Mouse (Mus musculus) liver, embryonic 11.5 days (tissue): ENCODE data around the gene Slc30a9. TPM values are rescaled to one million over a fixed set of nuclear protein-coding genes. Genes with fewer than 3 reads are reported as not detected.
A peak's percentile ranks its signal among the peaks of the same experiment; 100 is the strongest.

ENCODE experiments used
- ATAC-seq: fragments of 200-750 bp; cut with Nextera tagmentation; replicated peaks from 2 replicates; pipeline ENCODE4 v1.8.0; 2017; ENCODE audit warnings: moderate number of reproducible peaks, mild to moderate bottlenecking, moderate TSS enrichment, moderate library complexity; ENCODE audit not compliant: low FRiP score
- DNase-seq: peaks from one replicate; pipeline ENCODE4 v3.0.0-alpha.2; 2017; ENCODE audit warnings: low spot score
- H3K27ac ChIP-seq: fragments of 300-500 bp; sonication (generic); 2 replicates; pipeline ENCODE4 v1.5.1; 2014; ENCODE audit warnings: mild to moderate bottlenecking, low read depth, low read length, control low read depth
- H3K27me3 ChIP-seq: fragments of 300-500 bp; sonication (generic); replicated peaks from 2 replicates; pipeline ENCODE4 v1.6.1; 2014; ENCODE audit warnings: low read length, mixed read lengths; ENCODE audit not compliant: control insufficient read depth, insufficient read depth
- H3K36me3 ChIP-seq: fragments of 300-500 bp; sonication (generic); 2 replicates; pipeline ENCODE4 v1.6.1; 2014; ENCODE audit warnings: mild to moderate bottlenecking, low read length, moderate library complexity, mixed read lengths; ENCODE audit not compliant: control insufficient read depth, insufficient read depth
- H3K4me1 ChIP-seq: fragments of 300-500 bp; sonication (generic); replicated peaks from 2 replicates; pipeline ENCODE4 v1.6.1; 2014; ENCODE audit warnings: low read length, mixed read lengths; ENCODE audit not compliant: control insufficient read depth, insufficient read depth
- H3K4me2 ChIP-seq: fragments of 300-500 bp; sonication (generic); 2 replicates; pipeline ENCODE4 v1.6.1; 2014; ENCODE audit warnings: mild to moderate bottlenecking, control low read depth, moderate library complexity
- H3K4me3 ChIP-seq: fragments of 300-500 bp; sonication (generic); 2 replicates; pipeline ENCODE4 v1.5.1; 2014; ENCODE audit warnings: low read depth, low read length, control low read depth
- H3K9ac ChIP-seq: fragments of 300-500 bp; sonication (generic); 2 replicates; pipeline ENCODE4 v1.6.1; 2014; ENCODE audit warnings: low read depth, low read length, control low read depth
- H3K9me3 ChIP-seq: fragments of 300-500 bp; sonication (generic); 2 replicates; pipeline ENCODE4 v1.6.1; 2016; ENCODE audit warnings: low read length, inconsistent platforms, mixed read lengths; ENCODE audit not compliant: control insufficient read depth
- WGBS: fragments of 180-500 bp; shearing (Covaris S2); extraction: QIAGEN DNeasy Blood & Tissue Kit; methylation state at CpG from one replicate; pipeline ENCODE4 v1.1.7; 2014; 5-methylcytosine and 5-hydroxymethylcytosine counted together
- polyA plus RNA-seq: library from polyadenylated mRNA; unstranded; fragments of >200 nt; fragmentation: Nextera tagmentation; extraction: Ambion mirVana; gene quantifications from 2 replicates; pipeline ENCODE4 v1.2.1, GENCODE M21; 2014

Slc30a9 gene
- polyA plus RNA-seq: 98.6 and 104 TPM in 2 replicates

- H3K4me1 ChIP-seq: no peaks in the 10 kb centered on the region; the same call in 1 of the 2 replicates
- peak within 1 kb of the TSS; percentile 49 for H3K27ac ChIP-seq
- H3K36me3 ChIP-seq: peaks cover 5% of the 10 kb centered on the region; the same call in 1 of the 2 replicates
- peak; percentile 93 for DNase-seq
- H3K4me3 ChIP-seq: peak within 1 kb of the TSS; percentile 84
- no peaks in the 10 kb centered on the region for H3K27me3 ChIP-seq
- H3K9me3 ChIP-seq: no peaks in the 10 kb centered on the region
- ATAC-seq: peak; percentile 93
- peak within 1 kb of the TSS; percentile 83 for H3K4me2 ChIP-seq
- peak within 1 kb of the TSS; percentile 92 for H3K9ac ChIP-seq
- WGBS: under 1% methylated on average over 83 of the region's 83 CpGs
Measured at GRCm38 (mm10) chr5:67306698-67307521, at the start of gene Slc30a9. Gene Slc30a9, plus strand, starts transcription at chr5:67306955.

GRCm38 (mm10) chr5:67258473-67258872 is 48.3 kb upstream of the Slc30a9 start:
- no peak for ATAC-seq

GRCm38 (mm10) chr5:67260159-67260530 is 46.6 kb upstream of the Slc30a9 start:
- Histone ChIP-seq H3K36me3 (peaks cover 15% of the 10 kb centered on the region), H3K27me3 (no peaks in the 10 kb centered on the region), H3K9ac (peak overlapping the region; percentile 56), H3K4me2 (peak overlapping the region; percentile 64), H3K4me3 (peak overlapping the region; percentile 82), H3K27ac (peak overlapping the region; percentile 89; the same call in 1 of the 2 replicates), H3K4me1 (peaks cover 5% of the 10 kb centered on the region), H3K9me3 (no peaks in the 10 kb centered on the region)
- DNase-seq (no peak), ATAC-seq (no peak)
- WGBS: 0% methylated on average over 9 of the region's 9 CpGs

More at GRCm38 (mm10) chr5:67258473-67258872, 48.3 kb upstream of the Slc30a9 start:
- no peak for DNase-seq
- Histone ChIP-seq H3K9ac (no peak overlapping the region), H3K4me3 (no peak overlapping the region), H3K36me3 (0 out of 2 replicates have a peak, but pooled peaks cover 3% of the 10 kb centered on the region), H3K9me3 (no peaks in the 10 kb centered on the region), H3K27me3 (no peaks in the 10 kb centered on the region), H3K27ac (no peak overlapping the region), H3K4me1 (peaks cover 5% of the 10 kb centered on the region), H3K4me2 (no peak overlapping the region)
- 85% methylated on average over 9 of the region's 9 CpGs for WGBS

DNA sequence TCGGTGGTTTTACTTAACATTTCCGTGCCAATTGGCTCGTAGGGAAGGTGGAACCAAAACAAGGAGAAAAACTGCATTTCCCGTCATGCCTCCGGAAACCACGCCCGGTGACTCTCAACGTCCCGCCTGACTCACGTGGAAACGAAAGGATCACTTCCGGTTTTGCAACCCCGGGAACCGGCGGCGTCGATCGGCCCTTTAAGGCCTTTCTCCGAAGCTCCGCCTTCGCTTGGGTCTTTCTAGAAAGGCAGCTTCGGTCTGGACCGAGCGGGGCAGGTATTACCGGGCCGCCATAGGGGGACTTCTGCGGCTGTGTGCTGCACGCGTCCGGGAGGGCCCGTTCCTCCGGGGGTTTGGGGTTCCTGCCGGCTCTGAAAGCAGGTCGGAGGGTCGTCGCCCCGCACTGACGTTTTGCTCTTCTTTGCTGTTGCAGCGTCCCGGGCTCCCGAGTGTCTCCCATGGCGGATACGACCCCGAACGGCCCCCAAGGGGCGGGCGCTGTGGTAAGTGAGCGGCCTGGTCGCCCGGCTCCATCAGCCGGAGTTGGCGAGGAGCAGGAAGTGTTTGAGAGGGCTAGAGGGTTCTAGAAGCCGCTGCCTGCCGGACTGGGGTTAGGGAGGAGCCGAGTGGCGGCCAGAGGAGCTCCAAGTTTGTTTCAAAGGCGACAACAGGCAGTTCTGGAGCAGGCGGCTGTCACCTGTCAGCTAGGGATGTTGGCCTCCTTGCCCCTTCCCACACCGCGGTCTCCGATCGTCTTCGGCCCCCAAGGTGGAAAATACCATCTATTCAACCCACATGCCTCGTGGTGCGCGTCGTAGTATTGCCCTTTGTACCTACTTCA is 46.0 kb upstream of the Slc30a9 start, which contains the start of gene Tmem33:
Gene Tmem33, plus strand, starts transcription at position 35 of the 841 bp plus-strand sequence.
- Histone ChIP-seq H3K36me3 (peaks cover 21% of the 10 kb centered on the region), H3K4me3 (peak within 1 kb of the TSS; percentile 82), H3K4me1 (peaks cover 5% of the 10 kb centered on the region), H3K9ac (peak within 1 kb of the TSS; percentile 83), H3K9me3 (no peaks in the 10 kb centered on the region), H3K27ac (peak within 1 kb of the TSS; percentile 89), H3K27me3 (no peaks in the 10 kb centered on the region), H3K4me2 (peak within 1 kb of the TSS; percentile 64)
- under 1% methylated on average over 67 of the region's 67 CpGs for WGBS
- ATAC-seq (peak; percentile 85), DNase-seq (peak; percentile 85)

DNA sequence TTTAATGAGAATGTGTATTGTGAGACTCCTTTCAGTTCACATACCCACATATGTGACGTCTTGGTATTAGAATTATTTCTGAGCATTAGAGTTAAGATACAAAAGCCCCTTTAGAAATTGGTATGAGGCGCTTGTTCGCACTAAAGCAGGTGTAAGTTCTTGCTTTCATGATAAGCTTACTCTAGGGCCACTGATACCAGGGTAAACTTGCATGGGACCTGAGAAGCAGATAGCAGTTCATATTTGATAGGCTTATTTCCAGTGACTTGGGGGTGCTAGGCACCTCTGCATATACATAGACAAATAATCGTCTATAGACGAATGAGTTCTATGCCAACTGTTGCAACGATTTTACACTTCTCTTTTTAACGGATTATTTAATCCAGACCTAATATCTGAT is 43.8 kb upstream of the Slc30a9 start:
- Histone ChIP-seq H3K9me3 (no peaks in the 10 kb centered on the region), H3K27me3 (no peaks in the 10 kb centered on the region), H3K4me1 (peaks cover 5% of the 10 kb centered on the region), H3K4me2 (peak overlapping the region; percentile 64), H3K4me3 (no peak overlapping the region), H3K9ac (no peak overlapping the region), H3K27ac (peak overlapping the region; percentile 48; the same call in 1 of the 2 replicates), H3K36me3 (peaks cover 31% of the 10 kb centered on the region)
- 84% methylated on average over 7 of the region's 7 CpGs for WGBS
- ATAC-seq: peak; percentile 67
- no peak for DNase-seq

- Histone ChIP-seq H3K4me3 (no peak overlapping the region), H3K4me2 (no peak overlapping the region), H3K27me3 (no peaks in the 10 kb centered on the region), H3K27ac (no peak overlapping the region), H3K36me3 (peaks cover 40% of the 10 kb centered on the region), H3K4me1 (peaks cover 5% of the 10 kb centered on the region), H3K9ac (no peak overlapping the region), H3K9me3 (no peaks in the 10 kb centered on the region)
- ATAC-seq (no peak), DNase-seq (no peak)
- 77% methylated on average over 1 of the region's 1 CpGs for WGBS
Measured at GRCm38 (mm10) chr5:67266106-67266505, 40.6 kb upstream of the Slc30a9 start.

- ATAC-seq (peak; percentile 53; the same call in 1 of the 2 replicates), DNase-seq (no peak)
- Histone ChIP-seq H3K27ac (no peak overlapping the region), H3K4me2 (no peak overlapping the region), H3K27me3 (no peaks in the 10 kb centered on the region), H3K36me3 (peaks cover 32% of the 10 kb centered on the region), H3K9me3 (no peaks in the 10 kb centered on the region), H3K4me1 (no peaks in the 10 kb centered on the region; the same call in 1 of the 2 replicates), H3K4me3 (no peak overlapping the region), H3K9ac (no peak overlapping the region)
- 86% methylated on average over 8 of the region's 8 CpGs for WGBS
Measured at GRCm38 (mm10) chr5:67269309-67269708, 37.4 kb upstream of the Slc30a9 start.

DNA sequence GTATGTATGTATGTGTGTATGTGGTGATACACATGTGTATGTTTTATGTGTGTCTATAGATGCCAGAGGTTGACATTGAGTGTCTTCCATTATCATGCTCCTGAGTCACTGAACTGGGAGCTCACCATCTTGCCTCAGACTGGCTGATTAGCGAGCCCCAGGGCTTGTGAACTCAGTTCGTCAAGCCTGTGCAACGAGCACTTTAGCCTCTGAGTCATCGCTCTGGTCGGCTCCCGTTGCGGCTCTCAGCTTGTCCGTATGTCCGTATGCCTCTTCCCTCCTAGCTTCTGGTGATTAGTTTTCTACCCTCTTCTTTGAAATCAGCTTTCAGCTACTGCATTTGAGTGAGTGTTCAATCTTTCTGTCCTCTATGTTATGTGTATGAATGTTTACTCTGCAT is 27.3 kb upstream of the Slc30a9 start:
- peaks cover 12% of the 10 kb centered on the region; the same call in 1 of the 2 replicates for H3K4me1 ChIP-seq
- no peak overlapping the region; the same call in 1 of the 2 replicates for H3K4me2 ChIP-seq
- no peak overlapping the region for H3K9ac ChIP-seq
- WGBS: 91% methylated on average over 9 of the region's 9 CpGs
- H3K27me3 ChIP-seq: no peaks in the 10 kb centered on the region
- H3K9me3 ChIP-seq: no peaks in the 10 kb centered on the region
- ATAC-seq (no peak), DNase-seq (no peak)
- H3K4me3 ChIP-seq: no peak overlapping the region
- peak overlapping the region; percentile 49 for H3K27ac ChIP-seq
- peaks cover 18% of the 10 kb centered on the region for H3K36me3 ChIP-seq
